Mouse (Mus musculus) ES-CJ7 (cell line): ENCODE measurements around the gene Cobl.

Experiments used
- DNase-seq: peaks from one replicate; pipeline ENCODE4 v3.0.0; 2011; ENCODE audit warnings: low read depth, low spot score

The Cobl gene

GRCm38 (mm10) chr11:12219594-12220530, 244.9 kb downstream of the Cobl start:
- DNase-seq: no peak

- DNase-seq: no peak
These were observed 247.9 kb downstream of the Cobl start for GRCm38 (mm10) chr11:12216897-12217296.

- no peak for DNase-seq
These were observed 249.2 kb downstream of the Cobl start for GRCm38 (mm10) chr11:12215582-12215981.

GRCm38 (mm10) chr11:12208574-12208973, 256.2 kb downstream of the Cobl start:
- no peak for DNase-seq

- no peak for DNase-seq
These were observed 259.3 kb downstream of the Cobl start for GRCm38 (mm10) chr11:12205201-12206161.

GRCm38 (mm10) chr11:12199441-12199840, 265.3 kb downstream of the Cobl start:
- DNase-seq: no peak

GRCm38 (mm10) chr11:12198700-12199349, 265.9 kb downstream of the Cobl start:
- DNase-seq: no peak

DNA sequence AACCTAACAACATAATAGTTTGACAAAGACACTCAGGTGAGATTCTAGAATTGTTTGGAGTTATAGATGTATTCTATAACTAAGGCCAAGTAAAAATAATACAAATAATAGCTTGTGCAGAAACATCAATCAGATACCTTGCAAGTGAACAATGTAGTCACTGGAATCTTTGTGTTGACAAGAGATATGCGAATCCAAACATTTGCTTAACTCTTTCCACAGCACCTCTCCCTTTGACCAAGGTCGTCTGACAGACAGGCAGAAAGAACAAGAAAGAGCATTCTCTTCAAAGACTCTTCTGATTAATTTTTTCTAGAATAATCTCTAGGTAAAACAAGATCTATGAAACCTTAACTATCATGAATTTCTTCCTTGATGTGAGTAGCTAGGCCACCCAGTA, 266.7 kb downstream of the Cobl start:
- DNase-seq: no peak

DNA sequence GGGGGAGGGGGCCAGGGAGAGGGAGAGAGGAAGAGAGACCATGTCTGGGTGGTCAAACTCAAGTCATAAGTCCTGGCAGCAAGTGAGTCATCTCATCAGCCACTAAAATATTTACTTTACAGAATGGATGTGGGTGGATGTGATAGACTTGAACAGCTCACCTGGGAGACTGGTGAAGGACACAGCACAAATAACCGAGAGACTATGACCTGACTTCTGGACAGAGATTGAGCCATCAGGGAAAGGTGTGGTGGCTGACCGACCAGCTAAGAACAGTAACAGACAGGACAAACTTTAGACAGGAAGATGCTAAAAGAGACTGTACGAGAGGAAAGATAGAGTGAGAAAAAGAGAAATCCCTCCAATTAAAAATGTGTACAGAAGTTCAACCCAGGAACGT, 267.2 kb downstream of the Cobl start:
- no peak for DNase-seq

- DNase-seq: no peak
These were observed 269.4 kb downstream of the Cobl start for GRCm38 (mm10) chr11:12195390-12195789.

- no peak for DNase-seq
These were observed 271.4 kb downstream of the Cobl start for GRCm38 (mm10) chr11:12193369-12193768.

GRCm38 (mm10) chr11:12191386-12191785, 273.4 kb downstream of the Cobl start:
- DNase-seq: no peak

DNA sequence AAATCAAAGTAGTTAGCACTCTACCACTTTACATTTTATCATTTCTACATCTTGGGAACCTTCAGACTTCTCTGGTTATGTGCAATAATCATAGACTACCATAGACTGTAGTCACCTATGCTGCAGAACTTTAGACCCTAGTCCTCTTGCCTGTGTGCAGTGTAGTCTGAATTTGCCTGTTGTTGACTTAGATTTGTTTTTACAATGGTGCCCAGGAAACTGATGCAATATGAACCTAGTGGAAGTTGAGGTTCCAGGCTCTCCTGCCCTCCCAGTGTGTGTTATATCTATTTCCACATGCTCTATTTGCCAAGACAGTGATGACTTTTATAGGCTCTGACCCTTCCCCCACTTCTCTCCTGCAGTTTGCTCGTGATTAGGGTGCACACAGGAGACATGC, 274.3 kb downstream of the Cobl start:
- no peak for DNase-seq
